Mouse (Mus musculus) stomach, embryonic 14.5 days (tissue): Measurements from ENCODE around the gene Fam186b. TPM values are rescaled to one million over a fixed set of nuclear protein-coding genes. Genes with fewer than 3 reads are reported as not detected.

Experiments used
- ATAC-seq: fragments of 200-750 bp; cut with Nextera tagmentation; 2 replicates; pipeline ENCODE4 v1.8.0; 2017; ENCODE audit warnings: low read depth, moderate TSS enrichment; ENCODE audit not compliant: insufficient number of reproducible peaks, insufficient read depth, low FRiP score
- H3K27ac ChIP-seq: fragments of 300-500 bp; sonication (generic); 2 replicates; pipeline ENCODE4 v1.5.1; 2014; ENCODE audit warnings: mild to moderate bottlenecking, low read length, moderate library complexity, mixed read lengths
- H3K27me3 ChIP-seq: fragments of 300-500 bp; sonication (generic); 2 replicates; pipeline ENCODE4 v1.6.1; 2014; ENCODE audit warnings: low read length, control low read depth, mixed read lengths; ENCODE audit not compliant: control insufficient read depth, insufficient read depth
- H3K36me3 ChIP-seq: fragments of 300-500 bp; sonication (generic); 2 replicates; pipeline ENCODE4 v1.6.1; 2014; ENCODE audit warnings: mild to moderate bottlenecking, control low read depth, low read length, moderate library complexity, mixed read lengths; ENCODE audit not compliant: control insufficient read depth, insufficient read depth
- H3K4me1 ChIP-seq: fragments of 300-500 bp; sonication (generic); 2 replicates; pipeline ENCODE4 v1.6.1; 2014; ENCODE audit warnings: low read length, control low read depth, mixed read lengths; ENCODE audit not compliant: control insufficient read depth, insufficient read depth
- H3K4me2 ChIP-seq: fragments of 300-500 bp; sonication (generic); replicated peaks from 2 replicates; pipeline ENCODE4 v1.6.1; 2014; ENCODE audit warnings: low read depth, low read length, control low read depth
- H3K4me3 ChIP-seq: fragments of 300-500 bp; sonication (generic); 2 replicates; pipeline ENCODE4 v1.5.1; 2014; ENCODE audit warnings: low read depth, low read length, control low read depth
- H3K9ac ChIP-seq: fragments of 300-500 bp; sonication (generic); replicated peaks from 2 replicates; pipeline ENCODE4 v1.6.1; 2014; ENCODE audit warnings: low read depth, mild to moderate bottlenecking, control low read depth, low read length, moderate library complexity, mixed read lengths
- H3K9me3 ChIP-seq: fragments of 300-500 bp; sonication (generic); 2 replicates; pipeline ENCODE4 v1.6.1; 2016; ENCODE audit warnings: low read depth, low read length, control low read depth; ENCODE audit not compliant: control insufficient read depth
- WGBS: fragments of 180-500 bp; shearing (Covaris S2); extraction: QIAGEN DNeasy Blood & Tissue Kit; methylation state at CpG from one replicate; pipeline ENCODE4 v1.1.7; 2014; 5-methylcytosine and 5-hydroxymethylcytosine counted together
- polyA plus RNA-seq: library from polyadenylated mRNA; unstranded; fragments of >200 nt; fragmentation: Nextera tagmentation; extraction: Ambion mirVana; gene quantifications from 2 replicates; pipeline ENCODE4 v1.2.1, GENCODE M21; 2014

Fam186b gene
- polyA plus RNA-seq, 1 experiment from 2014 or later = not detected

DNA sequence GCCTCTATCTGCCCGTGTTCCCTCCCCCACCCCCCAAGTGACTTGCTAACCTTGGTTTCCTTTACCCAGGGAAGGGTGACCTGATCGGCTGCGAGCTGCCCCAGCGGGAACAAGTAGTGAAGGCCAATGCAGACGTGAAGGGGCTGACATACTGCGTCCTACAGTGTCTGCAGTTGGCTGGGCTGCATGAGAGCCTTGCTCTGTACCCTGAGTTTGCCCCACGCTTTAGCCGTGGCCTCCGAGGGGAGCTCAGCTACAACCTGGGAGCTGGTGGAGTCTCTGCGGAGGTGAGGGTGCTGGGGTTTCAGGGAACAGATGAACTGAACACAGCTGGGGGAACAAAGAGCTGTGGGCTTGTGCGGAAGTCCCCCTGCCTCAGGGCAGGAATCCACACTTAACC lies 57.7 kb downstream of the Fam186b start:
- H3K27me3 ChIP-seq = 0 out of 2 replicates have a peak, but pooled peaks cover 4% of the 10 kb centered on the region
- no peak for ATAC-seq
- H3K27ac ChIP-seq = no peak overlapping the region
- H3K9ac ChIP-seq = no peak overlapping the region
- H3K4me3 ChIP-seq = no peak overlapping the region
- no peaks in the 10 kb centered on the region for H3K4me1 ChIP-seq
- no peaks in the 10 kb centered on the region for H3K9me3 ChIP-seq
- 63% methylated on average over 11 of the region's 11 CpGs for WGBS
- peaks cover 7% of the 10 kb centered on the region for H3K36me3 ChIP-seq
- H3K4me2 ChIP-seq = no peak overlapping the region

DNA sequence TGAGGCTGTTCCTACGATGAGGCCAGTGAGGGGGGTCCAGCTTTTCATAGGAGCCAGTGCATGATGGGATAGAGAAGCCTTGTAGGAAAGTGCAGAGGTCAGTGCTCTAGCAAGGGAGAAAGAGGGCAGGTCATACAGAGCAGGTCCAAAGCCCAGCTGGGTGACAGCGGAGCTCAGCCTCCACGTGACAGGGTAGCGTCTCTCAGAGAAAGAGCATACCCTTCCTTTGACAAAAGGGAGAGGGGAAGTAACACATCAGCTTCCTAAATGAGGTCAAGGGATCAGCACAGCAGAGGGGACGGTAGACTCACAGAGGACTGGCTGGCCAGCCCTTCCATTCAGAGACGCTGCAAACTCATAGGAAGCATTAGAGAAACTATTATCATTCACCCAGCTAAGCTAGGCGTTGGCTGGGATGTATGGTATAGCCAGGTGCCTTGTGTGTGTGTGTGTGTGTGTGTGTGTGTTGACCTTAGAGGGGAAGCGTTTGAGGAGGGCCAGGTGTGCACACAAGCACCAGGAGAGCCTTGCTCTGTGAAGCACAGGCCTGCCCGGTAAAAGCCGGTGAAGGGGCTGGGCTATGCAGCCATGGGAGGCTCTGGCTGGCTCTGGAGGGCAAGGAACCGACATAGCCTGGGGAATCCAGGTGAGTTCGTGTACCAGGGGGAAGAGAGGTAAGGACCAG lies 61.2 kb downstream of the Fam186b start:
- H3K9me3 ChIP-seq = no peaks in the 10 kb centered on the region
- no peak for ATAC-seq
- H3K4me3 ChIP-seq = no peak overlapping the region
- H3K27ac ChIP-seq = no peak overlapping the region
- no peak overlapping the region for H3K4me2 ChIP-seq
- H3K4me1 ChIP-seq = no peaks in the 10 kb centered on the region
- H3K27me3 ChIP-seq = 0 out of 2 replicates have a peak, but pooled peaks cover 9% of the 10 kb centered on the region
- H3K36me3 ChIP-seq = no peaks in the 10 kb centered on the region
- WGBS = 48% methylated on average over 12 of the region's 12 CpGs
- no peak overlapping the region for H3K9ac ChIP-seq

DNA sequence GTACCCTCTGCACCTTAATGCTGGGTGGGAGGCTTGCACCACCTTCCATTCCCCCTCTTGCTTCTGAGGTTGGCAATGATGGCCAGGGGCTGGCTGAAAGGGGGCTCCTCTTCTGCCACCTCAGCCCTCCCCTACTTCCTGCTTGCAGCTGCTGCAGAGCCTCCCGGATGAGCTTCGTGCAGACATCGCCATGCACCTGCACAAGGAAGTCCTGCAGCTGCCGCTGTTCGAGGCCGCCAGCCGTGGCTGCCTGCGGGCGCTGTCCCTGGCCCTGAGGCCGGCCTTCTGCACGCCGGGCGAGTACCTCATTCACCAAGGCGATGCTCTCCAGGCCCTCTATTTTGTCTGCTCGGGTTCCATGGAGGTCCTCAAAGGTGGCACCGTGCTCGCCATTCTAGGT lies 62.0 kb downstream of the Fam186b start:
- Histone ChIP-seq H3K9ac (no peak overlapping the region), H3K9me3 (no peaks in the 10 kb centered on the region), H3K27me3 (0 out of 2 replicates have a peak, but pooled peaks cover 9% of the 10 kb centered on the region), H3K4me1 (no peaks in the 10 kb centered on the region), H3K27ac (no peak overlapping the region), H3K4me3 (no peak overlapping the region), H3K36me3 (no peaks in the 10 kb centered on the region), H3K4me2 (no peak overlapping the region)
- 43% methylated on average over 17 of the region's 17 CpGs for WGBS
- ATAC-seq = no peak

DNA sequence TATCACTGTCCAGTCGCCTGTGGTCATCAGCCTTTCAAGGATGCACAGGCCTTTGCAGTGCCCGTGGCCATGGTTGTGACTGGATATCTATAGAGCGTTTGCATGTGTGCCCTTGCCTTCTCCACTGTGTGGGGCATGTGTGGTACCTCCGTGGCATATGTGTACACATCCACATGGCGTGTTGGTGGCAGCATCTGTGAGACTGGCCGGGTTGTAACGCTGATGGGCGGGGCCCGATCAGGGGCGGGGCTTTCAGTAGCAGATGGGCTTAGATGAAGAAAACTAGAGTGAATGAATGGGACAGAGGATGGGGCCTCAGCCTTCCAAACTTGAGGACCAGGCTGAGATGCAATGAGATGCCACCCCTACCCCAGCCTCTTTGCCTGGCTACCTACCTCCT lies 63.7 kb downstream of the Fam186b start:
- H3K9me3 ChIP-seq = no peaks in the 10 kb centered on the region
- H3K27ac ChIP-seq = no peak overlapping the region
- H3K27me3 ChIP-seq = peaks cover 22% of the 10 kb centered on the region
- H3K4me3 ChIP-seq = no peak overlapping the region
- H3K4me1 ChIP-seq = no peaks in the 10 kb centered on the region
- ATAC-seq = no peak
- 74% methylated on average over 10 of the region's 10 CpGs for WGBS
- H3K9ac ChIP-seq = no peak overlapping the region
- H3K4me2 ChIP-seq = no peak overlapping the region
- no peaks in the 10 kb centered on the region for H3K36me3 ChIP-seq

DNA sequence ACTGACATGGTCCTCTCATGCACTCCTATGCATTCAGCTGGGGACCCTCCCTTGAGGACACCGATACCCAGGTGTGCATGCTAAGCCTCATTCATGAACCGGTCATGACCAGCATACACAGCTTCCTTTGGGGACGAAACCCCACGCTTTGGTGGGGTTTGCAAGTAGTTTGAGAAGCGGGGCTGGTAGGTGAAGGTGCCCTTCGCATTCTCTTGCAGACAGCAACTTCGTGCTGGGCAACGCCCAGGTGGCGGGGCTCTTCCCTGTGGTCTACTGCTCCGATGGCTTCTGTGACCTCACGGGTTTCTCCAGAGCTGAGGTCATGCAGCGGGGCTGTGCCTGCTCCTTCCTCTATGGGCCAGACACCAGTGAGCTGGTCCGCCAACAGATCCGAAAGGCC lies 69.6 kb downstream of the Fam186b start:
- ATAC-seq = no peak
- Histone ChIP-seq H3K27ac (no peak overlapping the region), H3K36me3 (no peaks in the 10 kb centered on the region), H3K27me3 (peaks cover 51% of the 10 kb centered on the region), H3K9me3 (no peaks in the 10 kb centered on the region), H3K4me2 (0 out of 2 replicates have a peak overlapping the region, but pooled peaks have one; percentile 55), H3K4me1 (peaks cover 24% of the 10 kb centered on the region; the same call in 1 of the 2 replicates), H3K9ac (no peak overlapping the region), H3K4me3 (peak overlapping the region; percentile 25)
- WGBS = 24% methylated on average over 14 of the region's 14 CpGs

DNA sequence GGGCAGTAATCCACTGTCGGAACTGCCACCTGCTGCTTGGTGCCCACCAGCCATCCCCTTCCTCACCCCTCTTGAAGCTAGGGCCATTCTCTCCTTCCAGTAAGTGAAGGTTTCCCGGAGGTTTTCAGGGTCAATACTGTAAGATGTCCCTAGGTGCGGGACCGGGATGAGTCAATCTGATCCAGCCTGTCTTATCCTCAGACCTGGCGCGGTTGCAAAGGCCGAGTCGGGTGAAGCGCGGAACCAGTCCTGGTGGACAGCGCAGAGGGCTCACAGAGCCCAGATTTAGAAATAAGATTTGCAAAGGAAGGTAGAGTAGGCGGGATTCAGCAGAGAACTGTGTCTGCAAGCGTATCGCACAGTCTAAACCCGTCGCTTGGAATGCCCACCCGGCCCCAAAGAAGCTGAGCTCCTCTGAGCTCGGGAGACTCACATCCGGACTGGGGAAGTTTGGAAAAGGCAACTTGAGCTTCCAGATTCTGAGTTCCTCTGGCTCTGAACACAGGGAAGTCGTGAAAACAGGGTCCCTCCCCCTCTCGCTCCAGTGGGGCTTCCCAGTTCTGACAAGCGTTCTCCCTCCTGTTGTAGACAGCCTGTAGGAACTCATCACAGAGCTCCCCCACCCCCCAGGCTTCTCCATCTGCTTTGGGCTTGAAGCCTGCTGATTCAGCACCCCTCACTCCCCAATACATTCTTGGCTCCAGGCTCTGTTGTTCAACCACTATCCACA lies 70.4 kb downstream of the Fam186b start:
- WGBS = under 1% methylated on average over 22 of the region's 22 CpGs
- no peak overlapping the region for H3K27ac ChIP-seq
- peak overlapping the region; percentile 55 for H3K4me2 ChIP-seq
- H3K4me1 ChIP-seq = peaks cover 24% of the 10 kb centered on the region; the same call in 1 of the 2 replicates
- no peaks in the 10 kb centered on the region for H3K9me3 ChIP-seq
- peak; percentile 8; the same call in 1 of the 2 replicates for ATAC-seq
- no peaks in the 10 kb centered on the region for H3K36me3 ChIP-seq
- peaks cover 49% of the 10 kb centered on the region for H3K27me3 ChIP-seq
- H3K9ac ChIP-seq = no peak overlapping the region
- peak overlapping the region; percentile 25 for H3K4me3 ChIP-seq

DNA sequence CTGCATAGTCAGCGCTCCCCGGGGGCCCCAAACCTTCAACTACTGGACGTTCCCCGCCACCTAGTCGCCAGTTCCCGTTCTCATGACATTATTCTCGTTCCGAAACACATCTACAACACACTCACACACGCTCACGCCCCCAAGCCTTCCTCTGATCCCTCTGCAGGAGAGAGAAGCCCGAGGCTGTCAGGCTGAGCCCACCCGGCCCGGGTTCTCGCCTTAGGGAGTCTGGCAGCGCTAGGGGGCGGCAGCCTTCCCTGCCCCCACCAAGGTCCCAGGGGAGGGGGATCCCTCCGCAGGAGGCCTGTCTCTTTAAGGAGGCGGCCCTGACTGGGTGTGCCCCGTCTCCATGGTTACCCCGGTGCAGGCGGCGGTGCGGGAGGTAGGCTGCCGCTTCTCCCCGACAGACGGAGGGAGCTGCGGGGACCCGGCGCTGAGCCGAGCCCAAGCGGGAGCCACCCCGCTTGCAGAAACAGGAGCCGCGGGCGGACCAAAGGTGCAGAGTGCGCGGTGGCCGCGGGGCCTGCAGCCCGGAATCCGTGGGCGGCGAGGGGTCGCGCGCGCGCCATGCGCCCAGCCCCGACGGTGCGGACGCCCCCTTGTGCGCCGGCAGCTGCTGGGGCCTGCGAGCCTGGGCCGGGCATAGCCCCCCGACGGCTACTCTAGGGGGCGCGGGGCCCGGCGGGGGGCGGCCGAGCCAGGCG lies 71.3 kb downstream of the Fam186b start, which contains the start of gene Kcnh3:
TSS of gene Kcnh3 (plus strand) at position 654 of the 704 bp plus-strand sequence.
- peaks cover 24% of the 10 kb centered on the region; the same call in 1 of the 2 replicates for H3K4me1 ChIP-seq
- H3K4me3 ChIP-seq = peak within 1 kb of the TSS; percentile 25
- under 1% methylated on average over 58 of the region's 66 CpGs for WGBS
- no peaks in the 10 kb centered on the region for H3K36me3 ChIP-seq
- no peak; the same call in 1 of the 2 replicates for ATAC-seq
- no peak within 1 kb of the TSS for H3K9ac ChIP-seq
- no peaks in the 10 kb centered on the region for H3K9me3 ChIP-seq
- no peak within 1 kb of the TSS for H3K27ac ChIP-seq
- H3K4me2 ChIP-seq = peak within 1 kb of the TSS; percentile 55
- H3K27me3 ChIP-seq = peaks cover 46% of the 10 kb centered on the region

DNA sequence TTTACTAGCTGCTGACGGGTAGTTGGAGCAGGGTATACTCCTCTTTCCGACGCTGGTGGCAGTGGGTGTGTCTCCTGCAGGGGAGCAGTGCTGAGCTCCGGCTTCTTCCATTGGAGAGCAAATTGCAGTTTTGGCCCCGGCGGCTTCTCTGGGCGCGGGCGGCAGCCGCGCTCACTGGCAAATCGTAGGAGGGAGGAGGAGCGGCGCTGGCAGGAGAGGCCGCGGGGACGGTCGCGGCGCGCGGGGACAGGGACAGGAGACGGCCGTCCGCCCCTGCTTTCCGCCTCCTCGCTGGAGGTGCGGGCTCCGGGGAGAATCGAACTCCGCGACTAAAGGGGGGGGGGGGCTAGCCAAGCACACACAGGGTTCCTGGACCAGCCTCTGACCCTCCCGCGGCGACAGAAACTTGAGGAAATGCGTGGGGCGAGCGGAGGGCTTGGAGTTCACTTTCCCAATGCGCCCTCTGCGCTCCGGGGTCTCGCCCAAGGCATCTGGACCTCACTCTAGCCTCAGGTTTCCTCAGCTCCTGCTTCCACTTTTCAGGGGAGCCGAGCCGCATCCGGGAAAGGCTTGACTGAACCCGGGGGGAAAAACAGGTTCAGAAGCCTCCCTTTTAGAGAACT lies 72.0 kb downstream of the Fam186b start:
- peaks cover 24% of the 10 kb centered on the region; the same call in 1 of the 2 replicates for H3K4me1 ChIP-seq
- H3K27me3 ChIP-seq = peaks cover 46% of the 10 kb centered on the region
- H3K4me3 ChIP-seq = peak overlapping the region; percentile 25
- no peak for ATAC-seq
- H3K36me3 ChIP-seq = no peaks in the 10 kb centered on the region
- no peak overlapping the region for H3K27ac ChIP-seq
- H3K9me3 ChIP-seq = no peaks in the 10 kb centered on the region
- H3K9ac ChIP-seq = no peak overlapping the region
- H3K4me2 ChIP-seq = peak overlapping the region; percentile 55
- 2% methylated on average over 28 of the region's 46 CpGs for WGBS
